Mouse (Mus musculus): ENCODE measurements around the gene Zfp329. TPM values are rescaled to one million over a fixed set of nuclear protein-coding genes. Genes with fewer than 3 reads are reported as not detected.

Gene Zfp329
- total RNA-seq, 1 experiment from 2014 or later = 10.4 TPM

Other genes starting within 250 kb of the Zfp329 start
- 0.11 TPM in 1 of 3 replicates, not detected in the others for gene Vmn2r53, start 210.1 kb downstream of the Zfp329 start, total RNA-seq (2017)
- not detected in 3 replicates for gene Vmn2r54, start 178.5 kb downstream of the Zfp329 start, total RNA-seq (2017)
- gene Vmn2r55, start 133.9 kb downstream of the Zfp329 start, total RNA-seq (2017) = not detected in 3 replicates
- gene Vmn2r56, start 83.9 kb downstream of the Zfp329 start, total RNA-seq (2017) = not detected in 3 replicates
- gene Zscan18, start 15.2 kb downstream of the Zfp329 start, total RNA-seq (2017) = 0.19 to 1.6 TPM (median 0.53 TPM) in 3 replicates
- 95.8 to 106 TPM (median 102 TPM) in 3 replicates for gene Zfp110, start 15.9 kb upstream of the Zfp329 start, total RNA-seq (2017)
- gene Zfp128, start 62.3 kb upstream of the Zfp329 start, total RNA-seq (2017) = 1.6 to 4.2 TPM (median 2.4 TPM) in 3 replicates
- gene Zscan22, start 79.0 kb upstream of the Zfp329 start, total RNA-seq (2017) = 0.75 to 3.9 TPM in 2 of 3 replicates, not detected in the other
- 534 to 585 TPM (median 572 TPM) in 3 replicates for gene Rps5, start 103.4 kb upstream of the Zfp329 start, total RNA-seq (2017)
- gene Rnf225, start 108.6 kb upstream of the Zfp329 start, total RNA-seq (2017) = 0.53 TPM in 1 of 3 replicates, not detected in the others
- 0.96 to 4.5 TPM (median 1.9 TPM) in 3 replicates for gene Zfp324, start 147.0 kb upstream of the Zfp329 start, total RNA-seq (2017)
- gene Zfp446, start 159.0 kb upstream of the Zfp329 start, total RNA-seq (2017) = 0.43 to 1.3 TPM (median 1.0 TPM) in 3 replicates
- gene Slc27a5, start 179.3 kb upstream of the Zfp329 start, total RNA-seq (2017) = 1.6 TPM in 1 of 3 replicates, not detected in the others
- gene Trim28, start 180.3 kb upstream of the Zfp329 start, total RNA-seq (2017) = 150 to 169 TPM (median 158 TPM) in 3 replicates
- gene Zbtb45, start 191.2 kb upstream of the Zfp329 start, total RNA-seq (2017) = 3.6 to 5.7 TPM (median 3.8 TPM) in 3 replicates
- gene Chmp2a, start 215.9 kb upstream of the Zfp329 start, total RNA-seq (2017) = 277 to 386 TPM (median 313 TPM) in 3 replicates
- 44.8 to 67.8 TPM (median 54.9 TPM) in 3 replicates for gene Ube2m, start 219.4 kb upstream of the Zfp329 start, total RNA-seq (2017)
- 0.19 to 0.48 TPM in 2 of 3 replicates, not detected in the other for gene Mzf1, start 235.9 kb upstream of the Zfp329 start, total RNA-seq (2017)

Data from monocyte, adult 5-6 weeks (primary cell).